Mouse (Mus musculus): ENCODE measurements around the gene Casc1.

The Casc1 gene

GRCm38 (mm10) chr6:145210816-145211338 lies at the start of gene Casc1, which contains the start of gene Etfrf1:
Gene Casc1 (minus strand): TSS chr6:145211005.
Gene Etfrf1 (plus strand): TSS chr6:145211134.
- peak; percentile 97 to 98 for DNase-seq (ENCODE audit: low read depth in 2 of 2, low spot score in 2 of 2)

GRCm38 (mm10) chr6:145256701-145257073 lies 45.9 kb upstream of the Casc1 start:
- DNase-seq (ENCODE audit: low read depth in 2 of 2, low spot score in 2 of 2) = no peak

- no peak for DNase-seq (ENCODE audit: low read depth in 2 of 2, low spot score in 2 of 2)
Measured at GRCm38 (mm10) chr6:145255952-145256700, 45.3 kb upstream of the Casc1 start.

GRCm38 (mm10) chr6:145250820-145251219 lies 40.0 kb upstream of the Casc1 start:
- DNase-seq (ENCODE audit: low read depth in 2 of 2, low spot score in 2 of 2) = no peak

- peak; percentile 84 to 85 for DNase-seq (ENCODE audit: low read depth in 2 of 2, low spot score in 2 of 2)
Measured at GRCm38 (mm10) chr6:145250185-145250791, 39.5 kb upstream of the Casc1 start, which contains the start of gene Kras. Gene Kras (minus strand): TSS chr6:145250239.

- peak; percentile 70 to 74 for DNase-seq (ENCODE audit: low read depth in 2 of 2, low spot score in 2 of 2)
Measured at GRCm38 (mm10) chr6:145249291-145250184, 38.7 kb upstream of the Casc1 start.

- no peak for DNase-seq (ENCODE audit: low read depth in 2 of 2, low spot score in 2 of 2)
Measured at GRCm38 (mm10) chr6:145247886-145248285, 37.1 kb upstream of the Casc1 start.

- DNase-seq (ENCODE audit: low read depth in 2 of 2, low spot score in 2 of 2) = no peak
Measured at GRCm38 (mm10) chr6:145246841-145247240, 36.0 kb upstream of the Casc1 start.

GRCm38 (mm10) chr6:145242521-145242920 lies 31.7 kb upstream of the Casc1 start:
- DNase-seq (ENCODE audit: low read depth in 2 of 2, low spot score in 2 of 2) = peak in 1 of 2 experiments; percentile 47

GRCm38 (mm10) chr6:145240285-145240684 lies 29.5 kb upstream of the Casc1 start:
- no peak for DNase-seq (ENCODE audit: low read depth in 2 of 2, low spot score in 2 of 2)

GRCm38 (mm10) chr6:145237148-145237547 lies 26.3 kb upstream of the Casc1 start:
- DNase-seq (ENCODE audit: low read depth in 2 of 2, low spot score in 2 of 2) = no peak

GRCm38 (mm10) chr6:145235367-145235766 lies 24.6 kb upstream of the Casc1 start:
- DNase-seq (ENCODE audit: low read depth in 2 of 2, low spot score in 2 of 2) = no peak

GRCm38 (mm10) chr6:145234391-145234790 lies 23.6 kb upstream of the Casc1 start:
- DNase-seq (ENCODE audit: low read depth in 2 of 2, low spot score in 2 of 2) = no peak

- no peak for DNase-seq (ENCODE audit: low read depth in 2 of 2, low spot score in 2 of 2)
Measured at GRCm38 (mm10) chr6:145226296-145226695, 15.5 kb upstream of the Casc1 start.

GRCm38 (mm10) chr6:145224246-145224645 lies 13.4 kb upstream of the Casc1 start:
- DNase-seq (ENCODE audit: low read depth in 2 of 2, low spot score in 2 of 2) = no peak

- no peak for DNase-seq (ENCODE audit: low read depth in 2 of 2, low spot score in 2 of 2)
Measured at GRCm38 (mm10) chr6:145215826-145216225, 5.0 kb upstream of the Casc1 start.

- no peak for DNase-seq (ENCODE audit: low read depth in 2 of 2, low spot score in 2 of 2)
Measured at GRCm38 (mm10) chr6:145213916-145214315, 3.1 kb upstream of the Casc1 start.

- DNase-seq (ENCODE audit: low read depth in 2 of 2, low spot score in 2 of 2) = peak in 1 of 2 experiments; percentile 17
Measured at GRCm38 (mm10) chr6:145211376-145212305, 836 bp upstream of the Casc1 start.

- DNase-seq (ENCODE audit: low read depth in 2 of 2, low spot score in 2 of 2) = no peak
Measured at GRCm38 (mm10) chr6:145210056-145210680, 637 bp downstream of the Casc1 start.

- no peak for DNase-seq (ENCODE audit: low read depth in 2 of 2, low spot score in 2 of 2)
Measured at GRCm38 (mm10) chr6:145205142-145205541, 5.7 kb downstream of the Casc1 start.
